In the genomic region with DNA sequence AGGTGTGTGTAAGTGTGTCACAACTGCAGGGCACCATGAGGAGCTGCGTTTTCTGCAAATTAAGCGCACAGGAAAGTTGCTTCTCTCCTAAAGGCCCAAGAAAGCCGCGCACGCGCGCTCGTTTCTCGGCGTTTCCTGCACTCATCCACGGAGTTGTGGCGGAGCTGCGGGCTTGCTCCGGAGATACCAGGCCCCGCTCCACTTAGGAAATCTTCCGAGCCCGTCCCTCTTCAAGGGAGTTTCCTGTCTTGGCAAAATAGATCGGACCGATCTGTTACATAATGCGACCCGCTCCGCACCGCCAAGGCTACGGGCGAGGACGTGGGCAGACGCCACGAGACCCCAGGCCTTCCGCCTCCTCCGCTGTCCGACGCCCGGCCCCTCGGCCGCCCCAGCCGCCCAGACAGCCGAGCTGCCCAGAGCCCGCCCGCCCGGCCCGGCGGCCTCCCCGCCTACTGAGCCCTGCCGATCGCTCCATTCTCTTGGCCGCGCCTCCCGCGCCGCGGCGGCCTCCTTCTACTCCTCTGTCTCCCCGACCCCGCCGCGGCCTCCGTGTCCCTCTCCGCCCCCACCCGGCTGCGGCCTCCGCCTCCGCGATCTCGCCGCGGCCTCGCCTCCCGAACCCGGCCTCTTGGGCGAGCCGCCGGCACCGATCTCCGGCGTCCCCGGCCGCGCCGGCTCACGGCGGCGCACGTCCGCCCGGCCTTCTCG, we compare ENCODE assay signal across 8 mouse cellular contexts. TPM values are rescaled to one million over a fixed set of nuclear protein-coding genes. Genes with fewer than 3 reads are reported as not detected.
DNase-seq lines count a peak whose midpoint lies in the region; ATAC-seq and TF ChIP-seq lines count a peak whose summit lies in the region.

No protein-coding gene starts in this region.

- H3K9ac ChIP-seq in heart, embryonic 11.5 days (ENCODE audit: low read depth, low read length), result peak overlapping the region; percentile 93
- peak overlapping the region; percentile 99 for H3K9ac ChIP-seq in kidney, embryonic 15.5 days
- H3K9ac ChIP-seq in liver, embryonic 12.5 days, result peak overlapping the region; percentile 98

- peak; percentile 63 to 64 for DNase-seq in B cell, adult 2 months
- peak; percentile 65 for DNase-seq in splenic B cell, adult 2 months (ENCODE audit: low read depth, low spot score)

- H3K27ac ChIP-seq in bone marrow, adult 2 months (ENCODE audit: control insufficient read depth, insufficient read depth, low read depth, low read length, poor library complexity), result peak overlapping the region; percentile 85
- 0 out of 2 replicates have a peak overlapping the region, but pooled peaks have one; percentile 16 for H3K27ac ChIP-seq in embryonic fibroblast, embryonic 13.5 days (ENCODE audit: insufficient read depth, low read length)
- peak overlapping the region; percentile 89 for H3K27ac ChIP-seq in heart, embryonic 11.5 days (ENCODE audit: low read depth, low read length)
- H3K27ac ChIP-seq in kidney, embryonic 15.5 days, result peak overlapping the region; percentile 90
- peak overlapping the region; percentile 92 for H3K27ac ChIP-seq in liver, embryonic 12.5 days

- H3K79me2 ChIP-seq in myocyte (ENCODE audit: control insufficient read depth, insufficient read depth), result peaks cover 51% of the 10 kb centered on the region

- WGBS in bone marrow, adult 2 months, result under 1% methylated on average over 84 of the region's 86 CpGs
- under 1% methylated on average over 61 of the region's 86 CpGs for WGBS in heart, embryonic 11.5 days (ENCODE audit: insufficient replicate concordance)
- under 1% methylated on average over 82 of the region's 86 CpGs for WGBS in kidney, embryonic 15.5 days
- WGBS in liver, embryonic 12.5 days (ENCODE audit: insufficient replicate concordance), result under 1% methylated on average over 81 of the region's 86 CpGs

- peak overlapping the region; percentile 94 for H3K4me2 ChIP-seq in heart, embryonic 11.5 days
- peak overlapping the region; percentile 82 for H3K4me2 ChIP-seq in kidney, embryonic 15.5 days
- H3K4me2 ChIP-seq in liver, embryonic 12.5 days, result peak overlapping the region; percentile 93
- H3K4me2 ChIP-seq in myocyte (ENCODE audit: low read depth), result peak overlapping the region; percentile 86

- ATAC-seq in heart, embryonic 11.5 days (replicated peaks; ENCODE audit: insufficient number of reproducible peaks, low FRiP score, low TSS enrichment), result peak; percentile 69
- ATAC-seq in kidney, embryonic 15.5 days (replicated peaks; ENCODE audit: low FRiP score), result peak; percentile 71
- ATAC-seq in liver, embryonic 12.5 days, result peak; percentile 75

- H3K9me3 ChIP-seq in heart, embryonic 11.5 days (replicated peaks; ENCODE audit: control insufficient read depth, low read length), result no peaks in the 10 kb centered on the region
- no peaks in the 10 kb centered on the region for H3K9me3 ChIP-seq in kidney, embryonic 15.5 days (replicated peaks)
- no peaks in the 10 kb centered on the region for H3K9me3 ChIP-seq in liver, embryonic 12.5 days (replicated peaks)

- peak; percentile 8; the same call in 1 of the 2 replicates for TF ChIP-seq POLR2A in bone marrow, adult 2 months (IDR thresholded peaks at IDR 0.05; ENCODE audit: borderline replicate concordance, control insufficient read depth, low read depth, low read length)
- TF ChIP-seq POLR2A in embryonic fibroblast, embryonic 13.5 days (IDR thresholded peaks at IDR 0.05; ENCODE audit: low read depth, low read length), result no peak
- peak; percentile 23 for TF ChIP-seq POLR2A in myocyte (IDR thresholded peaks at IDR 0.05; ENCODE audit: insufficient read length, low read depth)

- H3K4me1 ChIP-seq in bone marrow, adult 2 months (ENCODE audit: control insufficient read depth, insufficient read depth, low read length), result peaks cover 2% of the 10 kb centered on the region
- H3K4me1 ChIP-seq in embryonic fibroblast, embryonic 13.5 days (ENCODE audit: control insufficient read depth, insufficient read depth, low read length), result peaks cover 11% of the 10 kb centered on the region
- H3K4me1 ChIP-seq in heart, embryonic 11.5 days (ENCODE audit: control insufficient read depth, insufficient read depth, low read length), result peaks cover 23% of the 10 kb centered on the region
- peaks cover 33% of the 10 kb centered on the region for H3K4me1 ChIP-seq in kidney, embryonic 15.5 days
- H3K4me1 ChIP-seq in liver, embryonic 12.5 days, result peaks cover 39% of the 10 kb centered on the region

- no peak for TF ChIP-seq CTCF in bone marrow, adult 2 months (IDR thresholded peaks at IDR 0.05; ENCODE audit: control insufficient read depth, insufficient read depth, low read length)
- no peak for TF ChIP-seq CTCF in embryonic fibroblast, embryonic 13.5 days (IDR thresholded peaks at IDR 0.05; ENCODE audit: borderline replicate concordance, insufficient read depth, low read length)

- peak overlapping the region; percentile 97 for H3ac ChIP-seq in myocyte (ENCODE audit: control insufficient read depth, insufficient read length)

- H3K36me3 ChIP-seq in heart, embryonic 11.5 days (ENCODE audit: control insufficient read depth, insufficient read depth, low read length), result peaks cover 14% of the 10 kb centered on the region
- H3K36me3 ChIP-seq in kidney, embryonic 15.5 days, result peaks cover 27% of the 10 kb centered on the region
- peaks cover 29% of the 10 kb centered on the region for H3K36me3 ChIP-seq in liver, embryonic 12.5 days
- peaks cover 25% of the 10 kb centered on the region for H3K36me3 ChIP-seq in myocyte (ENCODE audit: control insufficient read depth, insufficient read depth)
- H3K36me3 ChIP-seq in splenic B cell, adult 2 months (ENCODE audit: control insufficient read depth, insufficient read depth, low read length, poor library complexity, severe bottlenecking), result 0 out of 2 replicates have a peak, but pooled peaks cover 2% of the 10 kb centered on the region

- H3K4me3 ChIP-seq in bone marrow, adult 2 months (replicated peaks; ENCODE audit: control insufficient read depth, low read depth, low read length), result peak overlapping the region; percentile 94
- peak overlapping the region; percentile 90 for H3K4me3 ChIP-seq in embryonic fibroblast, embryonic 13.5 days (ENCODE audit: insufficient read depth, low read length)
- H3K4me3 ChIP-seq in heart, embryonic 11.5 days (ENCODE audit: low read depth, low read length), result peak overlapping the region; percentile 100
- H3K4me3 ChIP-seq in kidney, embryonic 15.5 days (replicated peaks), result peak overlapping the region; percentile 99
- H3K4me3 ChIP-seq in liver, embryonic 12.5 days, result peak overlapping the region; percentile 99
- peak overlapping the region; percentile 48 for H3K4me3 ChIP-seq in myocyte

- no peaks in the 10 kb centered on the region for H3K27me3 ChIP-seq in heart, embryonic 11.5 days (ENCODE audit: control insufficient read depth, insufficient read depth, low read length)
- H3K27me3 ChIP-seq in kidney, embryonic 15.5 days, result no peaks in the 10 kb centered on the region
- no peaks in the 10 kb centered on the region for H3K27me3 ChIP-seq in liver, embryonic 12.5 days (replicated peaks)
- no peaks in the 10 kb centered on the region for H3K27me3 ChIP-seq in myocyte (ENCODE audit: control insufficient read depth, insufficient read depth, insufficient read length)
- H3K27me3 ChIP-seq in splenic B cell, adult 2 months (ENCODE audit: control insufficient read depth, insufficient read depth, low read length, poor library complexity, severe bottlenecking), result no peaks in the 10 kb centered on the region

TF ChIP-seq in myocyte, 11 proteins besides CTCF, POLR2A, EP300 and RAD21:
- TF ChIP-seq MYOD1 (IDR thresholded peaks at IDR 0.05; ENCODE audit: control insufficient read depth in 1 of 3, insufficient read length in 2 of 3, low read depth in 2 of 3) (peak in 1 of 3 experiments; percentile 21), POLR2AphosphoS2 (IDR thresholded peaks at IDR 0.05; ENCODE audit: insufficient read length, low read depth) (peak; percentile 65), SRF (IDR thresholded peaks at IDR 0.05; ENCODE audit: control insufficient read depth, insufficient read length, low read depth) (no peak)

RNA-seq across cellular contexts. Expression of a gene that starts 0.8 kb away (rescaled TPM):
- polyA plus RNA-seq in bone marrow, adult 2 months (2011; ENCODE audit: insufficient read depth, insufficient read length, low replicate concordance, missing spikeins), result 18.4 and 29.1 TPM in 2 replicates
- polyA plus RNA-seq in embryonic fibroblast, embryonic 13.5 days (2011; ENCODE audit: insufficient read length, low read depth, missing spikeins), result 30.4 and 34.7 TPM in 2 replicates
- 15.2 and 18.2 TPM in 2 replicates for polyA plus RNA-seq in heart, embryonic 11.5 days (2014; fragmentation: Nextera tagmentation; extraction: Ambion mirVana)
- 20.4 and 21.1 TPM in 2 replicates for polyA plus RNA-seq in kidney, embryonic 15.5 days (2015; fragmentation: Nextera tagmentation; extraction: Ambion mirVana)
- polyA plus RNA-seq in liver, embryonic 12.5 days (2016; fragmentation: Nextera tagmentation; extraction: Ambion mirVana), result 8.2 and 8.9 TPM in 2 replicates
- 26.4 TPM for polyA plus RNA-seq in myocyte (2012; fragmentation: generic; extraction: Trizol)

RNA-seq across cellular contexts. Expression of a gene that starts 18.3 kb away (rescaled TPM):
- polyA plus RNA-seq in bone marrow, adult 2 months (2011; ENCODE audit: insufficient read depth, insufficient read length, low replicate concordance, missing spikeins), result 13.5 and 19.7 TPM in 2 replicates
- 9.4 and 11.3 TPM in 2 replicates for polyA plus RNA-seq in embryonic fibroblast, embryonic 13.5 days (2011; ENCODE audit: insufficient read length, low read depth, missing spikeins)
- 16.1 and 22.9 TPM in 2 replicates for polyA plus RNA-seq in heart, embryonic 11.5 days (2014; fragmentation: Nextera tagmentation; extraction: Ambion mirVana)
- polyA plus RNA-seq in kidney, embryonic 15.5 days (2015; fragmentation: Nextera tagmentation; extraction: Ambion mirVana), result 19.6 and 21.2 TPM in 2 replicates
- 16.5 and 17.6 TPM in 2 replicates for polyA plus RNA-seq in liver, embryonic 12.5 days (2016; fragmentation: Nextera tagmentation; extraction: Ambion mirVana)
- polyA plus RNA-seq in myocyte (2012; fragmentation: generic; extraction: Trizol), result 9.5 TPM

Comparison
In these comparisons a context has a peak if more than half of its experiments do, and no peak if none do; other contexts are left out.
1. Peak in every context shown above with its lines: DNase-seq, ATAC-seq, H3K4me3 ChIP-seq and H3K27ac ChIP-seq.
2. H3K27ac ChIP-seq: peak in every context shown above with its lines; median percentile 92 in liver, embryonic 12.5 days; 90 in kidney, embryonic 15.5 days; 89 in heart, embryonic 11.5 days; 85 in bone marrow, adult 2 months; 16 in embryonic fibroblast, embryonic 13.5 days.
3. H3K4me3 ChIP-seq: peak in every context shown above with its lines; median percentile 100 in heart, embryonic 11.5 days; 99 in kidney, embryonic 15.5 days; 99 in liver, embryonic 12.5 days; 94 in bone marrow, adult 2 months; 90 in embryonic fibroblast, embryonic 13.5 days; 48 in myocyte.